Mouse (Mus musculus) hindbrain, embryonic 13.5 days (tissue): ENCODE data around the gene Sri. TPM values are rescaled to one million over a fixed set of nuclear protein-coding genes. Genes with fewer than 3 reads are reported as not detected.

ENCODE experiments used
- polyA plus RNA-seq: library from polyadenylated mRNA; unstranded; fragments of >200 nt; fragmentation: Nextera tagmentation; extraction: Ambion mirVana; gene quantifications from 2 replicates; pipeline ENCODE4 v1.2.1, GENCODE M21; 2015

Sri gene
- polyA plus RNA-seq, 1 experiment from 2014 or later, result 182 TPM

Other genes starting within 250 kb of the Sri start
- 0.08 and 0.26 TPM in 2 replicates for gene Steap4, start 85.6 kb upstream of the Sri start, polyA plus RNA-seq